Mouse (Mus musculus): Measurements from ENCODE around the gene Sik2.

Sik2 gene

GRCm38 (mm10) chr9:50865803-50866202 lies 143.1 kb downstream of the Sik2 start:
- peak; percentile 71 for DNase-seq (ENCODE audit: low read depth)

GRCm38 (mm10) chr9:50864877-50865276 lies 144.0 kb downstream of the Sik2 start:
- no peak for DNase-seq (ENCODE audit: low read depth)

DNA sequence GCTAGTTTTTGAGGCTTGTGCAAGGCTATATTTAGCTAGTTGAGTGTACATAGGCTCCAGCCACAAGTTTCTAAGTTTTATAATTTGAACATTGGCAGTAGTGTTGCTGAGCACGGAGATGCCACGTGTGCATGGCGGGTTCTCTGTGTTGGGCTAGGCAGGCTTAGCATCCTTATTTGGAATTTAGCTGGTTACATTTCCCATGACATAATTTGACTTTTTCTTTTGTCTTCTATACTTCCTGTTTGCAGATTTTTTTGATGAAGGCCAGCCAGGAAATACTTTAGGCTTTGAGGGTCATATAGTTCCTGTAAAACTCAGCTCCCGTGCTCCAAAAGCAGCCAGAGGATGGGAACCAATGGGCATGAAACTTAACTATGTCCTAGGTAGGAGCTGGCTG lies 145.0 kb downstream of the Sik2 start:
- no peak for DNase-seq (ENCODE audit: low read depth)

DNA sequence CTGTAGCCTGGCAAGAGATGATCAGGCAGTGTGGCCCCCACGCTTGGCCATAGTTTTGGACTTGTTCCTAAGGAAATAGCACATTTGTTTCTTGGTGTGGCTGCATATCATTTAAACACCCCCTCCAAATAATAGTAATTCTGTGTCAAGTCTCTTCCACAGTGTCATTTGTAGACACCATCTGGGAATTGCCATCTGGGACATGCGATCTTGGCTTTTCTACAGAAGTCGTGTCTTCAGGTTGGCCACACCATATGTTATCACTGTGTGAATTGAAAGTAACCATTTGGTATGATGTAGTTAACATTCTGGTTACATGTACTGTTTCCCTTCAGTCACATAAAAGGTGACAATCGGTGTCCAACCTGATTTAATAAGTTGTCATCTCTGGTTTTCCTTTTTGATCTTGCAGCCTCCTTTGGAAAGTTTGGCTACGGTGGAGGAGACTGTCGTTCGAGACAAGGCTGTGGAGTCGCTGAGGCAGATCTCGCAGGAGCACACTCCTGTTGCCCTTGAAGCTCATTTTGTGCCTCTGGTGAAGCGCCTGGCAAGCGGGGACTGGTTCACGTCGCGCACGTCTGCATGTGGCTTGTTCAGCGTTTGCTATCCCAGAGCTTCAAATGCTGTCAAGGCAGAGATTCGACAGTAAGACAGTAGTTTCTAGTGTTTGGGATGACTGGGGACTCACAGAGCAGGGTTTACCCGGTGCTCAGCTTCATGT lies 147.6 kb downstream of the Sik2 start:
- no peak for DNase-seq (ENCODE audit: low read depth)

DNA sequence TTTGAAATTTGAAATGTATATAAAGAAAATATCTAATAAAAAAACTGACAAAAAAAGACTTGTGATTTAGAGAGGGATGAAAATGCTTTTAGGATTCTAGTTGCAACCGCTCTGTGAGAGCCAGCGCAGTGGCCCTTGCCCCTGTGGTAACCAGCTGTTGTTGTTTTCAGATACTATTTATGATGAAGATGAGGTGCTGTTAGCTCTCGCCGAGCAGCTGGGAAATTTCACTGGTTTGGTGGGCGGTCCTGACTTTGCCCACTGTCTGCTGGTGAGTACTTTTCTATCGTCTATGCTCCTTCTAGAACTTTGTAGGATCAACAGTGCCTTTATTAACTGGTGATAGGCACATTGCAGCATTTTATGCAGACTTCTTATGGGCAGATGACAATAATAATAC lies 150.2 kb downstream of the Sik2 start:
- no peak for DNase-seq (ENCODE audit: low read depth)

DNA sequence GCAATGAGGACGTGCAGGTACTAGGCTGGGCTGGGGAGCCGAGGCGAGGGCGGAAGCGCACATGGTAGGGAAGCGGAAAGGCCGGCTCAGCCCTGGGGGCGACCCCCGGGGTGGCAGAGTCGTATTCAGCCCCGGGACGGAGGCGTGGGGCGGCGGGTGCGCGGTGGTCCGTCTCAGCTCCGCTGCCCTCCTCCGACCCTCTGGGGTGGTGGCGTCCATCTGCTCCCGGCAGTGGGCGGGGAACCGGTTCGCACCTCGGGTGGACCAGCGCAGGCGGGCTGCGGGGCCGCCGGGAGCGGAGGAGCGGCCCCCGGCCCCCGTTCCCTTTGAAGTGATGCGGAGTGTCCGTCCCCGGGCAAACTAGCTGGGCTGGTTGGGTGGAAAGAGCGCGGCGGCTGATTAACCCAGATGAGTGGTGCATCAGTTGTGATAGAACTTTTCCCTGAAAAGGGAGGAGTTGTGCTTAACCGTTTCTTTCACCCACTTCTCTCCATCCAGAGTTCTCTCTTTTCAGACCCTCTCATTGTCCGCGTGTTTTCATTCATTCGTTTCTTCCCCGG lies 151.7 kb downstream of the Sik2 start:
- no peak for DNase-seq (ENCODE audit: low read depth)

DNA sequence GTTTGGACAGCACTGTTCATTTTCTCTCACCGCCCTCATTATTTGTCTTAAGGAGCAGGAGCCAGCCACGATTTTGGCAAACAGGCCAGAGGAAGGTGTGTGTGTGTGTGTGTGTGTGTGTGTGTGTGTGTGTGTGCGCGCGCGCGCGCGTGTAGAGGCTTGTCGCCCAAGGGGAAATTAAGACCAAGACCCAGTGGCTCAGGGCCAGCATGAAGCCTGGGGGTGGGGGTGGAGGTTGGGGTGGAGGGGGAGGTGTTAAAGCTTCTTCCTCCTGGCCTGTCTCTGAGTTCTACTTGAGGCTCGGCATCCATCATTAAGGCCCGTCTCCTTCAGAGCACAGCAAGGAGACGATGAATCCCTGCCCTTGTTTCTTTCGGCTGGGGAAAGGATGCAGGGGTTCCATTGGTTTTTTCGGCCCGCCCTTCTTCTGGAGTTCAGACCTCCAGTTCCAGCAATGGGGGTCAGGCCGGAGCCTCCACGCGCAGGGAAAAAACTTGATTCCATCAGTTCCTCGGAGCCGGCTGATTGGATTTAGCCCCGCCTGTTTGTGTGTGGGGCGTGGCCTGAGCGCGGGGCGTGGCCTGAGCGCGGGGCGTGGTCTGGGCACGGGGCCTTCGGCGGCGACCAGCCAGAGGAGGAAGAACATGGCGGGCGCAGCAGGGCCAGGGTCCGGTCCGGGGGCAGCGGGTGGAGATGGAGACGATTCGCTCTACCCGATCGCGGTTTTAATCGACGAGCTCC lies 152.4 kb downstream of the Sik2 start:
- DNase-seq (ENCODE audit: low read depth): peak; percentile 91

DNA sequence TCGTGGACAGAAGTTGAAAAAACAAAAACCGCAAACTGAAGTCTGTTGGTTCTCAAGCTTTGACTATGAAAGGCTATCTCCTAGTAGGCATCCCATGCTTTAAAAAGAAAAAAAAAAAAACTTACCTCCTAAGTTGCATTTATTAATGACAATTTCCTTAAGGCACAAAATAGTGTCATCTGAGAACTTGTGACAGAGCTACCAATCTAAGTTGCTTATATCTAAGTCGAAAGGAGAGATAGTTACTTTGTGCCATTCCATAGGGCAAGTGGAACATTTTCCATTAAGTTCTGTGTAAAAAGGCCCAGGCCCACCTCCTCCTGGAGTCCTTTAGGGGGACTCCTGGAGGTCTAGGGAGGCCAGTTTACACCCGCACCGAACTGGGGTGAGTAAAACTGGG lies 153.1 kb downstream of the Sik2 start:
- DNase-seq (ENCODE audit: low read depth): no peak

- no peak for DNase-seq (ENCODE audit: low read depth)
Measured at GRCm38 (mm10) chr9:50855133-50855766, 153.6 kb downstream of the Sik2 start.

DNA sequence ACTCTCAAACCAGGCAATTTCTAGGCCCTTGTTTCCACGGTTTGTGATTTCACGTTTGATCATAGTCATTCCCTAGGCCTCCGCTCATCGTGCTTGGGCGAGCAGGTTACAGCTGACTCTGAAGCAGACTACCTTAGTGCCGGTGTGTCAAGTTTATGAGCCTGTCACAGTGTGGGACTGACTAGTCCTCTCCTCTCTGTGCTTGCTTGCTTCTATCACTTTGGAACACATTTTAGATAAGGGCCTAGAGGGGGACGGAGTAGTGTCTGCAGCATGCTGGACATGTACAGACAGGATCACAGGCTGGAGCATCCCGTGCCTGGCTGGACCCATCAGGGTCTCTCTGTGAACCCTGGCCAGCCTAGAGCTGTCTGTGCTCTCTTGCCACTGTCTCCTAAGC lies 154.5 kb downstream of the Sik2 start:
- DNase-seq (ENCODE audit: low read depth): no peak

DNA sequence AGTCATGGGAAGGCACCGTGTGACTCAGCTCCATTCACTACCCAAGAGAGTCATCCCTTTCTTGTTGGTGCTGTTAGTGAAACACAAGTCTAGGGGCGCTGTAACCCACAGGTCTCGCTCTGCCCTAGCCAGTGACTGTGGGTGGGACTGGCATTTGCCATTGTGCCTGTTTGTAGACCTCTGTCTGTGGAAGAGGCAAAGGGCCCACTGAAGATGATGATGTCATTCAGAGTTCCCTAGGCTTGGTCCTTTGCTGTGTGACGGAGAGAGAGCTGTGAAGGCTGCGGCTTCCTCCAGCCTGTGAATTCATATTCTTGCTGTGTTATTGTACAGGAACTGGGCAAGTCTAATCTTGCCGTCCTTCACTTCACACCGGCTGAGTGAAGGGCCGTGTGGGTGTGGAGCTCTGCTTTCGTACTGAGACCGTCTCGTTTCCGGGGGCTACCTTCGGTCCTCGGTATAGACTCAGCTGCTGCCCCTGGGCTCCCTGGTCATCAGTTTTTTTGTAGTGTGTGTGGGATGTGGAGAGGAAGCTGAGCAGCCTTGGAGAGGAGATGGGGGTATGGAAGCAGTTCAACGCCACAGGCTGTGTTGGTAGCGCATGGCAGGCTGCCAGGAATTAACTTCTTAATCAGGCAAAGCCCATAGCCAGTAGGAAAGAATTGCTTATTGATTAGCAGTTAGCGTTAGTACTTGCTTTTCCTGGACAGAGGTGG lies 156.1 kb downstream of the Sik2 start:
- DNase-seq (ENCODE audit: low read depth): peak; percentile 33

- DNase-seq (ENCODE audit: low read depth): peak; percentile 60
Measured at GRCm38 (mm10) chr9:50850713-50851112, 158.2 kb downstream of the Sik2 start.

DNA sequence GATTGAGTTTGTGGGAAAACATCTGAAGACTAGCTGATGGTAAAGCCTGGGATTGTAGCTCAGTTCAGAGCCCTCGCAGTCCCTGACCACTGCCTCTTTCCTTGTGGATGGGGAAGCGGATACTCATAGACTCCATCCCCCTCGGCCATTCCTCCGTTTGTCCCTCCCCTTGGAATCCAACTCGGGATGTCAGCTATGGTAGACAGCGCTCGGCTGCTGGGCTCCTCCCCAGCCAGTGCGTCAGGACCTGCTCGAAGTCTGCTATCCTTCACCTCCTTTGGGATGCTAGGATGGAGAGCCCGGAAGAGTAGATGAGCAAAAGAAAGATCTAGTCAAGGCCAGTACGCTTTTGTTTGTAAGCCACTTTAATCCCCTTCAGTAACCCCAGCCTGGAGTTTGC lies 158.6 kb downstream of the Sik2 start:
- DNase-seq (ENCODE audit: low read depth): no peak

DNA sequence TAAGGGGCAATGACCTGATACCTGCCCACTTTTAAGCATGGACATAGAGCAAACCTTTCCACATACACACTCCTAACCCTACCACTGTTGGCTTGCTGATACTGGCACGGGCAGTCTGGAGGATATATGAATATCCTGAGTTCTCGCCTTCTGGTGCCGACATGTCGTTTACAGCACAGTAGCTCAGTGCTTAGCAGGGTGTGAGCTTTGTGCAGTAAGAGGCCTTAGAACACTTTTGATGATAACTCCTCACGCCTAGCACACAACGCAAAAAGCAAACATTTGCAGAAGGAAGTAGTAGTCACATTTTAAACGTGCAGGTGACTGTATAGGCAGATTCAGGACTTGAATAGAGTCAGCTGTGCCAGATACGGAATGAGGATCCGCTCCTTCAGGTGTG lies 159.1 kb downstream of the Sik2 start:
- DNase-seq (ENCODE audit: low read depth): no peak

DNA sequence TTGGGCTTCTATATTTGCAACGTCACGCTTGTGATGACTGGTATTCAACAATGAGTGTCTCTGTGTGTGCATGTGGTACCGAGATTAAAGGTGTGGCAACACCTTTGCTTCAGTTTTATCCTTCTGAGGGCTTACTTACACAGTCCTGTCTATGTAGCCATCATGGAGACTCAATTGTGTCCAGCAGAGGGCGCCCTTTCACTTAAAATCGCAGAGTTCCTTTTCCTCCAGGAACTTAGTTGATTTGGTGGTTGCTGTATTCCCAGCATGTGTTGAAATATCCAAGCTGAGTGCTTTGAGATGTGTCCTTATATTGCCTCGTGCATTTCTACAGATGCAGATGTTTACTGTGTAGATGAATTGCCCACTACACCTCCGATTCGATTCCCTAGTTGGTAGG lies 159.6 kb downstream of the Sik2 start:
- DNase-seq (ENCODE audit: low read depth): peak; percentile 91

DNA sequence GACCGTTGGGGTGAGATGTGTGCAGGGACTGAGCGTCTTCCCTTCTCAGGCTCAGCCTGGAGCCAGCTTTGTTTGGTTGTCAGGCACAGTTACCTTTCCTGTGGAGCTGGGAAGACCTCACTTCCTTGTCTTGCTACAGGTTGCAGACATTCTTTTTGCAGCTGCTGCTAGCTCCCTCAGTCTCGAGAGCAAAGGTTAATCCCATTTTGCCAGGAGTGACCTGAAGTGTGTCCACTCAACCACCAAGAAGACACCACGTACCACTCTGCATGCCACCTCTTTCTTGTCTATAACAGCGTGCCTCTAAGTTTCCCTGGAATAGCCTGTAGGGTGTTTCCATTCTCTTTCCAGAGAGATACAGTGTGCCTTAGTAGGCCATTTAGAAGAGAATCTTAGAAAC lies 160.1 kb downstream of the Sik2 start:
- no peak for DNase-seq (ENCODE audit: low read depth)

DNA sequence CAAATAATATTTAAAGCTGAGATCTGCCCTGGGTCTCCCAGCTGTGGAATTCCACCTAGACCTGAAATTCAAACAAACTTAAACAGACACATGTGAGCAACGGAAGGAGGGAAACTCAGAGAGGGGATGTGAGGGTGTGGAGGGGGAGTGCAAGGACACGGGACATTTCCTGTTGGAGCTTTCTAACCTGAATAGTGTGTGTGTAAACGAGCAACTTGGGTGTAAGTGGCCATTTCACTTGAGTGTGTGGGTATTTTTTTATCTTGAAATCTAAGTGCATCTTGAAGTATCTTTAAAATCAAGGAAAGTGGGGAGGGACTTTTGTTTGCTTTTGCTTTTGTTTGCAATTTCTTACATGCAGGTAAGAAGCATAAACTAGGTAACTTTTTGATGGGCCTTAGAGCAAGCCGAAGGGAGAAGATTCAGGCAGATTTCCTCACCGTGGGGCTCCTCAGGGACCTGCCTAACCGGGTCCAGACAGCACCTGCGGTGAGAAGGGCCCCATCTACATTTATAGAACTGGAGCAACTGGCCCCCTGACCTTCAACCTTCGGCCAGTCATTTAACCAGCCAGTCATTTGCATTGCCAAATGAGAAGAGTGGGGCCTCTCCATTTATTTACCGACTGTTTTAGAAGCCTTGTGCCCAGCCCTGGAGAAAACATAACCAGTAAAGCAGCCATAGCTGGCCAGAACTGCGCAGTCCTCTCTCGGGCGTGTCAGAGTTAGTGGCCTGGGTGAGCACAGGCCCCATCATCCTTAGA lies 161.1 kb downstream of the Sik2 start:
- DNase-seq (ENCODE audit: low read depth): no peak

GRCm38 (mm10) chr9:50847133-50847532 lies 161.7 kb downstream of the Sik2 start:
- DNase-seq (ENCODE audit: low read depth): no peak

DNA sequence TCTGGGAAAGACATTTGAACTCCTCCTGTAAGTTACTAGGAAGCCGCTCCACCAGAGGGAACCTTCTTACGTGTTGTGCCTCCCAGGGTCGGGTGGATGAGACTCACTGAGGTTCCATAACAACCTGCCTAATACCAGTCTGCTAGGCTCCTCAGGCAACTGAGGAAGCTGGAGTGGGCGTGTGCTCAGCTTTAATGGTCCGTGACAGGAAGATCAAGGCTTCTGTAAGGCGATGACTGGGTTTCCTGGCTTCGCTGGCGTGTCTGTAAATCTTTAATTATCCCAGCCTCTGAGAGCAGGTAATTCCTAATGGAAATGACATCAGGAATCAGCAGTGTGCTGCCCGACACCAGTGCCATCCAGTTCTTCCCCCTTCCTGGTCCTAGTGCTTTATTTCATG lies 163.3 kb downstream of the Sik2 start:
- no peak for DNase-seq (ENCODE audit: low read depth)

- DNase-seq (ENCODE audit: low read depth): no peak
Measured at GRCm38 (mm10) chr9:50845081-50845480, 163.8 kb downstream of the Sik2 start, which contains the start of gene Ppp2r1b. TSS of gene Ppp2r1b (plus strand) at chr9:50845301.
